Mouse (Mus musculus): ENCODE measurements at regions not wholly inside any gene's neighbourhood (a gene's known extent, or its start where the extent isn't known, plus 50 kb on each side); places are given as distances from the start of the nearest gene placed in this dataset.

GRCm38 (mm10) chr1:80854289-80854701, 96.0 kb upstream of the Dock10 start:
- TF ChIP-seq E2F4 (IDR thresholded peaks at IDR 0.05; ENCODE audit: insufficient read depth) (no peak), MYOG (IDR thresholded peaks at IDR 0.05; ENCODE audit: control insufficient read depth in 1 of 3, insufficient read depth in 1 of 3, insufficient read length in 2 of 3, low read depth in 2 of 3) (peak in 2 of 3 experiments; percentile 36 to 66), CEBPB (IDR thresholded peaks at IDR 0.05; ENCODE audit: insufficient read depth, poor library complexity, severe bottlenecking) (no peak), POLR2A (IDR thresholded peaks at IDR 0.05; ENCODE audit: insufficient read length, low read depth) (no peak), MAX (IDR thresholded peaks at IDR 0.05; ENCODE audit: low read depth) (no peak), TCF12 (IDR thresholded peaks at IDR 0.05; ENCODE audit: insufficient read depth, poor library complexity, severe bottlenecking) (no peak), USF1 (IDR thresholded peaks at IDR 0.05; ENCODE audit: low read depth) (no peak), MYOD1 (IDR thresholded peaks at IDR 0.05; ENCODE audit: control insufficient read depth in 1 of 3, insufficient read length in 2 of 3, low read depth in 2 of 3) (peak in 2 of 3 experiments; percentile 74 to 91), POLR2AphosphoS2 (IDR thresholded peaks at IDR 0.05; ENCODE audit: insufficient read length, low read depth) (no peak)

All from myocyte (in vitro differentiated cells).